Mouse (Mus musculus) kidney, adult 2 months (tissue): ENCODE results near the gene Sucnr1.

Experiments used
- CTCF ChIP-seq: fragments of 200-500 bp; conservative IDR thresholded peaks from 2 replicates; pipeline ENCODE4 v1.5.1; 2011; ENCODE audit warnings: low read depth, mild to moderate bottlenecking, control low read depth, low read length, moderate library complexity, mixed read lengths; ENCODE audit not compliant: insufficient read depth, insufficient read length
- POLR2A ChIP-seq: fragments of 200-500 bp; IDR thresholded peaks from one replicate; pipeline ENCODE4 v1.6.1; 2011; ENCODE audit warnings: low read depth, low read length, control low read depth

- TF ChIP-seq CTCF (no peak), POLR2A (no peak)
Observed at GRCm38 (mm10) chr3:60135801-60136200, 54.1 kb downstream of the Sucnr1 start.
